Mouse (Mus musculus) bone marrow macrophage, adult 2 months (primary cell): ENCODE measurements at regions not wholly inside any gene's neighbourhood (a gene's known extent, or its start where the extent isn't known, plus 50 kb on each side); places are given as distances from the start of the nearest gene placed in this dataset.

Experiments used
- CTCF ChIP-seq: IDR thresholded peaks from 2 replicates; pipeline ENCODE4 v1.5.1; 2012; ENCODE audit warnings: low read depth, mild to moderate bottlenecking, low read length, moderate library complexity
- POLR2A ChIP-seq: IDR thresholded peaks from 2 replicates; pipeline ENCODE4 v1.6.1; 2012; ENCODE audit warnings: mild to moderate bottlenecking, low read depth, low read length, borderline replicate concordance

- TF ChIP-seq POLR2A (no peak), CTCF (no peak)
These were observed 609.9 kb downstream of the Lmo4 start for GRCm38 (mm10) chr3:143595081-143595480.
